Mouse (Mus musculus) limb, embryonic 10.5 days (tissue): ENCODE measurements at regions not wholly inside any gene's neighbourhood (a gene's known extent, or its start where the extent isn't known, plus 50 kb on each side); places are given as distances from the start of the nearest gene placed in this dataset.

Experiments used
- DNase-seq: peaks from one replicate; pipeline ENCODE4 v3.0.0-alpha.2; 2017; ENCODE audit warnings: low spot score
- H3K27ac ChIP-seq: fragments of 300-500 bp; sonication (generic); 2 replicates; pipeline ENCODE4 v1.5.1; 2016; ENCODE audit warnings: mild to moderate bottlenecking
- H3K27me3 ChIP-seq: fragments of 300-500 bp; sonication (generic); 2 replicates; pipeline ENCODE4 v1.6.1; 2016; ENCODE audit warnings: low read depth, mild to moderate bottlenecking; ENCODE audit not compliant: poor library complexity, severe bottlenecking
- H3K36me3 ChIP-seq: fragments of 300-500 bp; sonication (generic); 2 replicates; pipeline ENCODE4 v1.6.1; 2016; ENCODE audit warnings: mild to moderate bottlenecking, moderate library complexity
- H3K4me1 ChIP-seq: fragments of 300-500 bp; sonication (generic); 2 replicates; pipeline ENCODE4 v1.6.1; 2016
- H3K4me3 ChIP-seq: fragments of 300-500 bp; sonication (generic); 2 replicates; pipeline ENCODE4 v1.5.1; 2016; ENCODE audit warnings: mild to moderate bottlenecking, moderate library complexity
- H3K9me3 ChIP-seq: fragments of 300-500 bp; sonication (generic); replicated peaks from 2 replicates; pipeline ENCODE4 v1.6.1; 2016; ENCODE audit warnings: mild to moderate bottlenecking
- WGBS: fragments of 180-500 bp; shearing (Covaris S2); methylation state at CpG from one replicate; pipeline ENCODE4 v1.1.7; 2016; 5-methylcytosine and 5-hydroxymethylcytosine counted together

GRCm38 (mm10) chr16:73367926-73368325 is 1043.7 kb downstream of the Robo2 start:
- Histone ChIP-seq H3K9me3 (no peaks in the 10 kb centered on the region), H3K36me3 (no peaks in the 10 kb centered on the region), H3K4me3 (no peak overlapping the region), H3K27me3 (no peaks in the 10 kb centered on the region), H3K27ac (peak overlapping the region; percentile 75), H3K4me1 (peaks cover 21% of the 10 kb centered on the region)
- no peak for DNase-seq
- WGBS, result 82% methylated on average over 5 of the region's 5 CpGs

- Histone ChIP-seq H3K4me1 (peaks cover 27% of the 10 kb centered on the region), H3K27ac (no peak overlapping the region), H3K4me3 (no peak overlapping the region), H3K27me3 (no peaks in the 10 kb centered on the region), H3K9me3 (no peaks in the 10 kb centered on the region), H3K36me3 (no peaks in the 10 kb centered on the region)
- no peak for DNase-seq
- 89% methylated on average over 17 of the region's 17 CpGs for WGBS
Observed at GRCm38 (mm10) chr16:73367226-73367840, 1044.3 kb downstream of the Robo2 start.

GRCm38 (mm10) chr16:73350698-73351097 is 1042.6 kb downstream of the Robo1 start:
- Histone ChIP-seq H3K27ac (peak overlapping the region; percentile 16; the same call in 1 of the 2 replicates), H3K9me3 (no peaks in the 10 kb centered on the region), H3K27me3 (no peaks in the 10 kb centered on the region), H3K4me1 (peaks cover 16% of the 10 kb centered on the region), H3K36me3 (no peaks in the 10 kb centered on the region), H3K4me3 (no peak overlapping the region)
- WGBS, result 33% methylated on average over 5 of the region's 5 CpGs
- peak; percentile 35 for DNase-seq

- H3K27me3 ChIP-seq, result no peaks in the 10 kb centered on the region
- 70% methylated on average over 1 of the region's 1 CpGs for WGBS
Observed at GRCm38 (mm10) chr16:73343941-73344340, 1035.8 kb downstream of the Robo1 start.

GRCm38 (mm10) chr16:73343531-73343930 is 1035.4 kb downstream of the Robo1 start:
- Histone ChIP-seq H3K4me1 (peaks cover 11% of the 10 kb centered on the region; the same call in 1 of the 2 replicates), H3K27ac (0 out of 2 replicates have a peak overlapping the region, but pooled peaks have one; percentile 25), H3K36me3 (no peaks in the 10 kb centered on the region), H3K4me3 (no peak overlapping the region), H3K27me3 (no peaks in the 10 kb centered on the region), H3K9me3 (no peaks in the 10 kb centered on the region)
- 87% methylated on average over 3 of the region's 3 CpGs for WGBS
- no peak for DNase-seq

More at GRCm38 (mm10) chr16:73343941-73344340, 1035.8 kb downstream of the Robo1 start:
- no peaks in the 10 kb centered on the region for H3K36me3 ChIP-seq
- no peak for DNase-seq
- no peak overlapping the region for H3K4me3 ChIP-seq
- H3K9me3 ChIP-seq, result no peaks in the 10 kb centered on the region
- H3K27ac ChIP-seq, result no peak overlapping the region
- peaks cover 11% of the 10 kb centered on the region; the same call in 1 of the 2 replicates for H3K4me1 ChIP-seq

- Histone ChIP-seq H3K36me3 (no peaks in the 10 kb centered on the region), H3K4me1 (peaks cover 3% of the 10 kb centered on the region; the same call in 1 of the 2 replicates), H3K27me3 (no peaks in the 10 kb centered on the region), H3K4me3 (no peak overlapping the region), H3K9me3 (no peaks in the 10 kb centered on the region), H3K27ac (no peak overlapping the region)
- 91% methylated on average over 2 of the region's 2 CpGs for WGBS
- no peak for DNase-seq
Observed at GRCm38 (mm10) chr16:73317644-73318043, 1009.5 kb downstream of the Robo1 start.

- H3K27ac ChIP-seq, result no peak overlapping the region
- no peaks in the 10 kb centered on the region for H3K4me1 ChIP-seq
- no peaks in the 10 kb centered on the region for H3K9me3 ChIP-seq
- 78% methylated on average over 5 of the region's 5 CpGs for WGBS
- no peaks in the 10 kb centered on the region for H3K27me3 ChIP-seq
- no peak overlapping the region for H3K4me3 ChIP-seq
- H3K36me3 ChIP-seq, result no peaks in the 10 kb centered on the region
- no peak for DNase-seq
Observed at GRCm38 (mm10) chr16:73310096-73310495, 1002.0 kb downstream of the Robo1 start.

- H3K9me3 ChIP-seq, result no peaks in the 10 kb centered on the region
- H3K27me3 ChIP-seq, result no peaks in the 10 kb centered on the region
- 32% methylated on average over 11 of the region's 11 CpGs for WGBS
- 0 out of 2 replicates have a peak overlapping the region, but pooled peaks have one; percentile 19 for H3K27ac ChIP-seq
- peak overlapping the region; percentile 7; the same call in 1 of the 2 replicates for H3K4me3 ChIP-seq
- H3K36me3 ChIP-seq, result no peaks in the 10 kb centered on the region
- peak; percentile 31 for DNase-seq
- H3K4me1 ChIP-seq, result peaks cover 11% of the 10 kb centered on the region
Observed at GRCm38 (mm10) chr16:73279951-73280350, 971.8 kb downstream of the Robo1 start.

- 96% methylated on average over 1 of the region's 1 CpGs for WGBS
- H3K4me1 ChIP-seq, result no peaks in the 10 kb centered on the region
- no peak overlapping the region for H3K4me3 ChIP-seq
Observed at GRCm38 (mm10) chr16:73259691-73260090, 951.6 kb downstream of the Robo1 start.

GRCm38 (mm10) chr16:73259283-73259682 is 951.2 kb downstream of the Robo1 start:
- no peak overlapping the region for H3K4me3 ChIP-seq
- no peaks in the 10 kb centered on the region for H3K36me3 ChIP-seq
- H3K27me3 ChIP-seq, result no peaks in the 10 kb centered on the region
- no peak overlapping the region for H3K27ac ChIP-seq
- H3K9me3 ChIP-seq, result no peaks in the 10 kb centered on the region
- 89% methylated on average over 3 of the region's 3 CpGs for WGBS
- no peak for DNase-seq
- no peaks in the 10 kb centered on the region for H3K4me1 ChIP-seq

More at GRCm38 (mm10) chr16:73259691-73260090, 951.6 kb downstream of the Robo1 start:
- no peaks in the 10 kb centered on the region for H3K36me3 ChIP-seq
- DNase-seq, result no peak
- H3K27me3 ChIP-seq, result no peaks in the 10 kb centered on the region
- no peak overlapping the region for H3K27ac ChIP-seq
- H3K9me3 ChIP-seq, result no peaks in the 10 kb centered on the region

GRCm38 (mm10) chr16:73245073-73245590 is 937.0 kb downstream of the Robo1 start:
- Histone ChIP-seq H3K27me3 (no peaks in the 10 kb centered on the region), H3K4me3 (no peak overlapping the region), H3K27ac (no peak overlapping the region), H3K36me3 (no peaks in the 10 kb centered on the region), H3K9me3 (no peaks in the 10 kb centered on the region), H3K4me1 (no peaks in the 10 kb centered on the region)
- WGBS, result 84% methylated on average over 2 of the region's 2 CpGs
- DNase-seq, result no peak

- no peak for DNase-seq
- Histone ChIP-seq H3K4me1 (peaks cover 3% of the 10 kb centered on the region; the same call in 1 of the 2 replicates), H3K27me3 (no peaks in the 10 kb centered on the region), H3K27ac (no peak overlapping the region), H3K9me3 (no peaks in the 10 kb centered on the region), H3K36me3 (no peaks in the 10 kb centered on the region), H3K4me3 (no peak overlapping the region)
- 79% methylated on average over 2 of the region's 2 CpGs for WGBS
Observed at GRCm38 (mm10) chr16:73230599-73230998, 922.5 kb downstream of the Robo1 start.

- no peak for DNase-seq
- no peaks in the 10 kb centered on the region for H3K9me3 ChIP-seq
- WGBS, result 91% methylated on average over 4 of the region's 4 CpGs
- peaks cover 5% of the 10 kb centered on the region for H3K4me1 ChIP-seq
- no peak overlapping the region for H3K4me3 ChIP-seq
- no peak overlapping the region for H3K27ac ChIP-seq
- no peaks in the 10 kb centered on the region for H3K36me3 ChIP-seq
- no peaks in the 10 kb centered on the region for H3K27me3 ChIP-seq
Observed at GRCm38 (mm10) chr16:73217555-73217954, 909.4 kb downstream of the Robo1 start.
